Mouse (Mus musculus) kidney, adult 2 months (tissue): ENCODE data around the gene Dlg2. TPM values are rescaled to one million over a fixed set of nuclear protein-coding genes. Genes with fewer than 3 reads are reported as not detected.

ENCODE experiments used
- DNase-seq: peaks from one replicate; pipeline ENCODE4 v3.0.0; 2021
- H3K27ac ChIP-seq: fragments of 200-500 bp; 2 replicates; pipeline ENCODE4 v1.5.1; 2012; ENCODE audit warnings: low read depth, low read length, control low read depth, inconsistent platforms; ENCODE audit not compliant: insufficient read depth
- H3K27me3 ChIP-seq: fragments of 200-500 bp; replicated peaks from 2 replicates; pipeline ENCODE4 v1.6.1; 2012; ENCODE audit warnings: mild to moderate bottlenecking, moderate library complexity, low read length, inconsistent platforms; ENCODE audit not compliant: control insufficient read depth, insufficient read depth
- H3K36me3 ChIP-seq: fragments of 200-500 bp; 2 replicates; pipeline ENCODE4 v1.6.1; 2012; ENCODE audit warnings: mild to moderate bottlenecking, moderate library complexity, low read length, inconsistent platforms; ENCODE audit not compliant: control insufficient read depth, insufficient read depth
- H3K4me1 ChIP-seq: fragments of 200-500 bp; 2 replicates; pipeline ENCODE4 v1.6.1; 2011; ENCODE audit warnings: low read length; ENCODE audit not compliant: control insufficient read depth, insufficient read depth
- H3K4me3 ChIP-seq: fragments of 200-500 bp; 2 replicates; pipeline ENCODE4 v1.5.1; 2011; ENCODE audit warnings: mild to moderate bottlenecking, low read depth, low read length, control low read depth; ENCODE audit not compliant: insufficient read depth
- CTCF ChIP-seq: fragments of 200-500 bp; conservative IDR thresholded peaks from 2 replicates; pipeline ENCODE4 v1.5.1; 2011; ENCODE audit warnings: low read depth, mild to moderate bottlenecking, control low read depth, low read length, moderate library complexity, mixed read lengths; ENCODE audit not compliant: insufficient read depth, insufficient read length
- POLR2A ChIP-seq: fragments of 200-500 bp; IDR thresholded peaks from one replicate; pipeline ENCODE4 v1.6.1; 2011; ENCODE audit warnings: low read depth, low read length, control low read depth
- WGBS: fragments of 180-500 bp; shearing (Covaris S2); methylation state at CpG from one replicate; pipeline ENCODE4 v1.1.7; 2018; 5-methylcytosine and 5-hydroxymethylcytosine counted together
- polyA plus RNA-seq: library from polyadenylated mRNA; depleted of rRNA; stranded (reverse); fragments of >200 nt; gene quantifications from 2 replicates; pipeline ENCODE4 v1.2.3, GENCODE M21; 2012

Dlg2 gene
- polyA plus RNA-seq, 1 experiment: 2.1 TPM

- Histone ChIP-seq H3K27ac (no peak overlapping the region), H3K27me3 (no peaks in the 10 kb centered on the region), H3K36me3 (no peaks in the 10 kb centered on the region), H3K4me3 (no peak overlapping the region), H3K4me1 (peaks cover 6% of the 10 kb centered on the region)
- 24% methylated on average over 14 of the region's 14 CpGs for WGBS
- peak; percentile 50 for DNase-seq
- TF ChIP-seq CTCF (peak; percentile 43), POLR2A (no peak)
Measured at GRCm38 (mm10) chr7:90460930-90461329, 15.5 kb upstream of the Dlg2 start.

DNA sequence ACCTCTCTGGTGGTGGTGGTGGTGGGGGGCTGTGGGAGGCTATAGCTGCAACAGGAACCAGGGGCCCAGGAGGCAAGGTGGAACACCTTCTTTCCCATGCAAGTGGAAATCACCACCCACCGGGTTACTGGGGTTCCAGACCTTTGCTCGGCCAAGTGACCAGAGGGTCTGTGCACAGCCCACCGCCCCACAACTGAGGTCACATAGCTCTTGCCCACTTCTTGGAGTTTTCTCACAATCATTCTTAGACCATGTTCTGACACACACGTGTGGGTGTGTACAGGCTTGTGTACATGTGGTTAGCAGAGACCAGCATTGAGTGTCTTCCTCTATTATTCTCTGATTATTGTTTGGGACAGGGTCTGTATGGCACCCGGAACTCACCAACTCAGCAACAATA lies 15.0 kb upstream of the Dlg2 start:
- H3K4me1 ChIP-seq: 0 out of 2 replicates have a peak, but pooled peaks cover 2% of the 10 kb centered on the region
- no peaks in the 10 kb centered on the region for H3K36me3 ChIP-seq
- H3K4me3 ChIP-seq: no peak overlapping the region
- WGBS: 95% methylated on average over 5 of the region's 5 CpGs
- no peak overlapping the region for H3K27ac ChIP-seq
- H3K27me3 ChIP-seq: no peaks in the 10 kb centered on the region
- DNase-seq: no peak
- no peak for TF ChIP-seq CTCF
- TF ChIP-seq POLR2A: no peak

- 72% methylated on average over 2 of the region's 2 CpGs for WGBS
- Histone ChIP-seq H3K27me3 (no peaks in the 10 kb centered on the region), H3K36me3 (peaks cover 4% of the 10 kb centered on the region), H3K4me1 (no peaks in the 10 kb centered on the region; the same call in 1 of the 2 replicates), H3K4me3 (no peak overlapping the region), H3K27ac (no peak overlapping the region)
- no peak for DNase-seq
- no peak for TF ChIP-seq POLR2A
- TF ChIP-seq CTCF: no peak
Measured at GRCm38 (mm10) chr7:90473511-90473910, 3.0 kb upstream of the Dlg2 start.

DNA sequence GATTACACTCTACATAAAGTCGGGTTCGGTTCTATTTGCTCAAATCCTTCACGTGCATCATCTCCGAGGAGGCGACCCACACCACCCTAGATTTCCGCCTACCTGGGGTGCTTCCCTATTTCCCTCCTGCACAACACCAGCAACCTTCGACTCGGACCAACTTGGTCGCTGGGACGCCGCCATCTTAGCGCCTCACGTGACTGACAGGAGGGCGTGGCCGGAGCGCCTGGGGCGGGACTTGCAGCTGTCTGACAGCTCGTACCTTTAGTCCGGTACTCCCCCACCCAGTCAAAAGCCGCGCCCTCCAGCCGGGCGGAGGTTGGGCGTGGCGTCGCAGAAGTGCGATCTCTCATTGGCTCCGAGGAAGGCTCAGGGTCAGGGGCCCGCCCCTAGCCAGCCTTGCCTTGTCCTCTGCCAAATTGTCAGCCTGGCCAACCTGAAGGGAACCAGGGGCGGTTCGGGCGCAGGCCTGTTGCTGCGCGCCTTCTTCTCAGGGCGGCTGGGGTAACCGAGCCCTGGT lies 619 bp upstream of the Dlg2 start, which contains the start of gene Tmem126b:
Tmem126b (minus strand) TSS at position 209 of the 520 bp plus-strand sequence.
- no peaks in the 10 kb centered on the region for H3K36me3 ChIP-seq
- no peaks in the 10 kb centered on the region; the same call in 1 of the 2 replicates for H3K4me1 ChIP-seq
- DNase-seq: peak; percentile 100
- H3K27ac ChIP-seq: peak within 1 kb of the TSS; percentile 81
- TF ChIP-seq CTCF: no peak
- TF ChIP-seq POLR2A: peak; percentile 74
- H3K27me3 ChIP-seq: no peaks in the 10 kb centered on the region
- H3K4me3 ChIP-seq: peak within 1 kb of the TSS; percentile 73
- under 1% methylated on average over 36 of the region's 36 CpGs for WGBS

GRCm38 (mm10) chr7:90482607-90483006 lies 6.1 kb downstream of the Dlg2 start:
- no peaks in the 10 kb centered on the region for H3K27me3 ChIP-seq
- H3K4me3 ChIP-seq: no peak overlapping the region
- H3K27ac ChIP-seq: no peak overlapping the region
- H3K36me3 ChIP-seq: no peaks in the 10 kb centered on the region
- 85% methylated on average over 2 of the region's 2 CpGs for WGBS
- DNase-seq: peak; percentile 34
- TF ChIP-seq POLR2A: no peak
- no peak for TF ChIP-seq CTCF
- H3K4me1 ChIP-seq: no peaks in the 10 kb centered on the region

DNA sequence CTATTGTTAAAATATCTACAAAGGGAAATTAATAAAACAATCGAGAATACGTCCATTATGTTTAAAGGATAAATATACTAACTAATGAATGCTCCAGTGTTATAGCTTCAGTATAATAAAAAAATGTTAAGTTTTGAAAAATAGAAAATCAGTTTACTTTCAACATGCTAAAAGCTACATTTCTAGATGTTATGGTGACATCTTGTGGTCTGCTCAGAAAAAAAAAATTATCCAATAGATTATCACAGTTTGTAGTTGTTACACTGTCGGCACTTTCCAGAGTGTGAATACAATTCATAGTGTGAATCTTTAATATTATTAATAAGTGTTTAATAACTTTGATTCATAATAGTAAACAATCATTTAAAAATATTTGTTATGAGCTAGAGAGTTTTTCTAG lies 31.7 kb downstream of the Dlg2 start:
- Histone ChIP-seq H3K36me3 (no peaks in the 10 kb centered on the region), H3K4me3 (no peak overlapping the region), H3K27ac (no peak overlapping the region), H3K4me1 (no peaks in the 10 kb centered on the region), H3K27me3 (no peaks in the 10 kb centered on the region)
- 54% methylated on average over 3 of the region's 3 CpGs for WGBS
- TF ChIP-seq POLR2A (no peak), CTCF (no peak)
- DNase-seq: peak; percentile 5

DNA sequence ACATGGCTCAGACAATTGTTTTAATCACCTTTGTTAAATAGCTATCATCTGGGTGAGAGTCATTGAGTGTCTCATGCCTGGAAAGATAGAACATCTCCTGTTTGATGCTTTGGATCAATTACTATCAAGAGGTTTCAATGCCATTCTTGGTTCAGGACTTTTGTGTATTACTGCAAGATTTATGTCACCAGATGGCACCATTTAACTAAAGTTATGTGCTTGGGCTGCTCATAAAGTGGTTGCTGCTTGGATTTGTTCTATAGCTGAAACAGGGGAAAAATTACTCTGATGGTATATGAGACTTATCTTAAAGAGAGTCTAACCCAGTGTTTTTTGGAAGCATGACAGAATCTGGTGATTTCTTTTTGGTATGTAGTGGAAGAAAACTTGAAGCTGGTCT lies 35.8 kb downstream of the Dlg2 start:
- no peak overlapping the region for H3K4me3 ChIP-seq
- H3K4me1 ChIP-seq: no peaks in the 10 kb centered on the region
- DNase-seq: peak; percentile 27
- H3K36me3 ChIP-seq: no peaks in the 10 kb centered on the region
- TF ChIP-seq CTCF (no peak), POLR2A (no peak)
- no peak overlapping the region for H3K27ac ChIP-seq
- no peaks in the 10 kb centered on the region for H3K27me3 ChIP-seq
